Mouse (Mus musculus) kidney, postnatal 4 days (tissue): ENCODE measurements around the gene Map2k2.

ENCODE experiments used
- DNase-seq, 2 experiments: peaks; one replicate each; pipeline ENCODE4 v3.0.0; 2021; ENCODE audit warnings: mixed read lengths in 2 of 2

Gene Map2k2

DNA sequence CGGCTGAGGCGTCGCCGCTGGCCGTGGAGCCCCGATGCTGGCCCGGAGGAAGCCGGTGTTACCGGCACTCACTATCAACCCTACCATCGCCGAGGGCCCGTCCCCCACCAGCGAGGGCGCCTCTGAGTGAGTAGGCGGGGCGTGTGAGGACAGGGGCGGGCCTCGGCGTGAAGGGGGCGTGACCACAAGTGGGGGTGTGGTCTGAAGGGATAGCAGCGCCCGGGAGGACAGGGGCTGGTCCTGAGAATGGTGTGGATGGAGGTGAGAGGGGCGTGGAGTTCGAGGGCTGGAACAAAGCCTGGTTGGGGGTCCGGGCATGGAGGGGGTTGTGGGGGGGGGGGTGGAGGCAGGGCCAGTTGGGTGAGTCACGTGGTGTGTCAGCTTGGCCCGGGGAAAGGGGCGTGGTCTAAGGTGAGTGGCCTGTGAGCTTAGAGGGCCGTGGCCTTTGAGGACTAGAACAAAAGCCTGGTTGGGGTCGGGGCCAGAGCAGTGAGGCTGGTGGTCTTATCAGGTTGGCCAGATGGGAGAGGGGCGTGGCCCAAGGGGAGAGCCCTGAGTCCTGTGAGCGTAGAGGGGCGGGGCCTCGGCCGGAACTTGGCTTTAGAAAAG is 502 bp downstream of the Map2k2 start:
- peak; percentile 93 to 96 for DNase-seq

- no peak for DNase-seq
These were observed 7.2 kb downstream of the Map2k2 start for GRCm38 (mm10) chr10:81112946-81113345.

DNA sequence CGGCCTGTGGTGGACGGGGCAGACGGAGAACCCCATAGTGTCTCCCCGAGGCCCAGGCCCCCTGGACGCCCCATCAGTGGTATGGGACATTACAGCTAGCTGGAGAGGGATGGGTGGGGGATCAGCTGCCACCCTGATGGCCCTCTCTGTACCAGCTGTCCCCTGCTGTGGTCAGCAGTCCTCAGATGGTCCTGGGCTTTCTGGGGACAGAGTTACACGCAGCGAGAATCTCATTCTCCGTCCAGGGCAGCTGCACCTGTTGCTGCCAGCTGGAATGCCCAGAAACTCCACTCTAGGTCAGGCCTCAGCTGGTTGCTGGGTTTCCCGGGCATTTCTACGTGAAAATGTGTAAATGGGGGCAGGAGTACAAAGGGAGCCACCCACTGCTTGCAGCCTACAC is 13.9 kb downstream of the Map2k2 start:
- DNase-seq, result no peak

DNA sequence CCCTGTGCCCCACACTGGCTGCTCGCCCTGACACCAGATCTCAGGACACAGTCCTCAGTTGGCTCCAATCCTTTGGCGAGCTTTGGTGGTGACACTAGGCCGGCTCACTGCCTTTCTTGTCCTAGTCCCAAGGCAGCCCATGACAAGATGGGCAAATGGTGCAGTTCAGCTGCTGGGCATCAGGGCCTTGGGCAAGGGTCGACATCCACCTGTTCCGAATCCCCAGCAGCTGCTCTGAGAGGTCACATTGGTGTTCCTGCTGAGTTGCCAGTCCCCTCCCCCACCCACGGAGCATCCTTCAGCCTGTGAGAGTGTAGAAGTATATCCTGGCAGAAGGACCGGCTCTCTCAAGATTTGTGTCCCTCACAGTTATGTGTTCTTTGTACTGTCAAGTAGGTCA is 14.9 kb downstream of the Map2k2 start:
- DNase-seq, result no peak

GRCm38 (mm10) chr10:81122889-81123288 is 17.2 kb downstream of the Map2k2 start:
- DNase-seq, result no peak

- DNase-seq, result no peak
These were observed 17.8 kb downstream of the Map2k2 start for GRCm38 (mm10) chr10:81123500-81123899.

GRCm38 (mm10) chr10:81134181-81134587 is 28.5 kb downstream of the Map2k2 start:
- peak; percentile 57 to 73 for DNase-seq

DNA sequence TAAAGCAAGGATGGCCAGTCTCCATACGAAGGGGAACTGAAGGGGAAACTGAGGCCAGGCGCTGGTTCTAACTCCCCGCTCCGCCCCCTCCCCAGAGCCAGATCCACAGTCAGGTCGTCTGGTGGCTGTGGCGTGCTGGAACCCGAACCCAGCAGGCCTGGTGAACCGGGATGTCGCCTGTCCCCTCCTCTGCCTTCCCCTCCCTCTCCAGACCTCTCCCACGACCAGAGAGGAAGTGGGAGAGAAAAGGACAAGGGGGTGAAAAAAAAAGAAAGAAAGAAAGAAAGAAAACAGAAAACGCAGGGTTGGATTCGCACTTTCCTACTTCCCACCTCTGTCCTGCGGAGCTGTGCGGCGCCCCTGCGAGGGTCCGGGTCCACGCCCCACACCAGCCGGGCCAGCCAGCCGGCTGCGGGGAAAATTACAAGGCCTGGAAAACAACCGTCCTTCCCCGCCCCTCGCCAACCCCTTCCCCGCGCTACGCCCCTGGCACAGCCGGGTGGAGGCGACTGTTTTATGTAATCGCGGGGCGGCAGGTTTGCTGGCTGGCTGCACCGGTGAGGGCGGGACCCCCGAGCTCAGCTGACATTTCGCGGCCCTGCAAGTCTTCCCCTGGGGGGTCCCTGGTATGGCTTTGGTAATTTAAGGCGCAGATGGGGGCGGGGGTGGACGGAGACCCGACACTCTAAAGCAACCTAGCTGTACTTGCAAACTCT is 29.4 kb downstream of the Map2k2 start, which contains the start of gene Zbtb7a:
Zbtb7a (plus strand) TSS at position 255 of the 716 bp plus-strand sequence.
- DNase-seq, result peak; percentile 65 to 70

- peak; percentile 80 to 89 for DNase-seq
These were observed 30.4 kb downstream of the Map2k2 start for GRCm38 (mm10) chr10:81135831-81136705.

- peak in 1 of 2 experiments; percentile 91 for DNase-seq
These were observed 31.1 kb downstream of the Map2k2 start for GRCm38 (mm10) chr10:81136706-81137231.

GRCm38 (mm10) chr10:81137252-81138130 is 31.8 kb downstream of the Map2k2 start:
- DNase-seq, result peak; percentile 99

GRCm38 (mm10) chr10:81138131-81138782 is 32.5 kb downstream of the Map2k2 start:
- DNase-seq, result peak; percentile 61 to 77

GRCm38 (mm10) chr10:81138821-81139528 is 33.3 kb downstream of the Map2k2 start:
- DNase-seq, result no peak

GRCm38 (mm10) chr10:81139529-81139846 is 33.8 kb downstream of the Map2k2 start:
- no peak for DNase-seq

GRCm38 (mm10) chr10:81140005-81140404 is 34.3 kb downstream of the Map2k2 start:
- DNase-seq, result no peak

GRCm38 (mm10) chr10:81140717-81141454 is 35.2 kb downstream of the Map2k2 start:
- peak in 1 of 2 experiments; percentile 46 for DNase-seq

GRCm38 (mm10) chr10:81141455-81142210 is 35.9 kb downstream of the Map2k2 start:
- no peak for DNase-seq

DNA sequence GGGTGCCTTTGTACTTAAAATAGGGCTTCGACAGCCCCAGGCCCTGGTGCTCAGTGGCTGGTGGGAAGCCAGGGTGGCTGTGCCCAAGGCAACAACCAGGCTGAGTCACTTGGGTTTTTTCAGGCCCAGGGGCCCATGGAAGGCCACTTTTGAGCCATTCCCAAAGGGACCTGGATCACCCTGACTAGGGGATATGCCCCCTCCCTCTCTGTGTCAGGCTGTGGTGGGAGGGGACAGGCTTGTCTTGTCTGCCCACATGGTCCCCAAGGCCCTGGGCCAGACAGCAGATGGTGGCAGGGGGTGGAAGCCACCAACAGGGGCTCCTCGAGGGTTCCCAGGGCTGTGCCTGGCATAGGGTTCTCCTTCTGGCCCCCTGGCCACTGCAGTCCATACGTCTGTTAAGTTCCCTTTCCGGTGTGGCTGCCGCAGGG is 36.9 kb downstream of the Map2k2 start:
- no peak for DNase-seq

DNA sequence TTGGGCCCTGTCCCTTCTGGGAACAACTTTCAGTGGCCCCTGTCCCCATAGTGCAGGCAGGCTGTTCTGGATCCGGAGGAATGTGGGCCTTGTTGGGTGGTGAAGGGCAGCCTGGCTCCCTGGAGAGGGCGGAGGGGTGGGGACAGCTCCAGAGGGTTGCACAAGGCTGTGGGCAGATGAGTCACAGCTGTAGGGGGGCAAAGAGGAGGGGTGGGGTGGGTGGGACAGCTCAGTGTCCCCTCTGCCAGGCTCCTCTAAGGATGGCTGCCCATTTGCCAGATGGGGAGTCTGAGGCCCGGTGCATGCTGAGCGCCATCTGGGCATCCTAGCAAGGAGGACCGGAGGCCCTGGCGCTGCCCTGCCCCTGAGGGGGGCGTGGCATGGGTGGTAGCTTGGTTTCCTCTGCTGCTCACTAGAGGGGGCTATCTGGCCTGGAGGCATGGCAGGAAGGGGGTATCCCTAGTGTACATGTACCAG is 37.5 kb downstream of the Map2k2 start:
- DNase-seq, result no peak
